Mouse (Mus musculus): ENCODE data around the gene Gm49369. TPM values are rescaled to one million over a fixed set of nuclear protein-coding genes. Genes with fewer than 3 reads are reported as not detected.

Gm49369 gene
- polyA plus RNA-seq, 1 experiment, result not detected

DNA sequence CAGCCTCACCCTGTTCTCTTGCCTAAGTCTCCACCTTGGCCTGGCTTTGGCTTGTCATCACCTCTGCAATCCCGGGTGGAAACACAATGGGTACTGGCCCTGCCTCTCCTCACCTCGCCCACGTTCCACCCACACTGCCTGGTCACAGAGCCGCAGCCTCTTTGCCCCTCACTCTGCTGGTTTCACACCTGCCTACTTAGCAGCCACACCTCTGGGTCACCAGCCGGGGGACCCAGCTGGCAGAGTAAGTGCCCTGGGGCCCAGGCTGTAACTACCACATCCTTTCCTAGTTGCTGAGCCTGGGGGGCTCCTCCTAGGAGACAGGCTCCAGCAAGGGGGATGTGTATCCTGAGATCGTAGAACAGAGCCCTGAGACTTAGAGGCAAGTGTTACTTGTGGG is 3.3 kb downstream of the Gm49369 start:
- H3K27ac ChIP-seq (ENCODE audit: insufficient read depth, low read depth, low read length), result no peak overlapping the region

DNA sequence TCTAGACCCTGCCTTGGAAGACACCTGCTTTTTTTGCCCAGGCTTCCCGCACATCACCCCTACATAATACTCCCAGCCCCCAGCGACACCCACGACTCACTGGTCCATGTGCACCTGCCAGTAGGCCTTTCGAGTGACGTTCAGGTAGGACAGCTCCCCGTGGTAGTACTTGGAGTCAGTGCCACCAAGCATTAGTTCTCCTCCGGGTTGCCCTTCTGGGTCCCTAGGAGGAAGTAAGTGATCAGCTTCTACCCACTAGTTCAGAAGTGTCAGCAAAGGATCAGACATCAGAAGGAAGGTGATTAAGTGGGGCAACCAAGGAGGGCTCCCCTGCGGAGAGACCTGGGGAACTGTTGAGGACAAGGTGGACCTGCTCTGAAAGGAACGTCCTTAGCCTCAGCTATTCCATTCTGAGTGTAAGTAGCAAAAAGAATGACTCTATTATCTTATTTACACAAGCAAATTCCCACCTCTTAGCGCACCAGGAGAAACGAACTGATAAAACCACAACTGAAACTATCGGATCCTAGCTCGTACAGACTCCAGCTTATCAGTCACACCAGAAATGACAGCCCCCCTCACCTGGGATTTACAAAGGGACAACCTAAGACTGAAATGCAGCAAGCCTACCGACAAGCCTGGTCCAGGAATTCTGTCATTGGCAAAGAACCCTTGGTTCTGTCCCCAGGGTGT is 5.1 kb downstream of the Gm49369 start:
- Histone ChIP-seq H3K27me3 (ENCODE audit: control insufficient read depth, insufficient read depth, low read length) (peaks cover 6% of the 10 kb centered on the region), H3K27ac (ENCODE audit: insufficient read depth, low read depth, low read length) (no peak overlapping the region), H3K4me3 (ENCODE audit: low read depth, low read length) (no peak overlapping the region), H3K4me1 (ENCODE audit: control insufficient read depth, insufficient read depth, insufficient read length, low read length) (no peaks in the 10 kb centered on the region), H3K36me3 (ENCODE audit: control insufficient read depth, insufficient read depth, low read length) (peaks cover 71% of the 10 kb centered on the region)
- 59% methylated on average over 14 of the region's 14 CpGs for WGBS
- TF ChIP-seq CTCF (IDR thresholded peaks at IDR 0.05; ENCODE audit: extremely low read depth, insufficient read length, insufficient replicate concordance, low read depth, low read length), result no peak
- TF ChIP-seq POLR2A (IDR thresholded peaks at IDR 0.05; ENCODE audit: low read depth, low read length), result no peak

More for the DNA sequence above, 3.3 kb downstream of the Gm49369 start:
- Histone ChIP-seq H3K36me3 (ENCODE audit: control insufficient read depth, insufficient read depth, low read length) (peaks cover 89% of the 10 kb centered on the region), H3K4me1 (ENCODE audit: control insufficient read depth, insufficient read depth, insufficient read length, low read length) (no peaks in the 10 kb centered on the region), H3K27me3 (ENCODE audit: control insufficient read depth, insufficient read depth, low read length) (no peaks in the 10 kb centered on the region), H3K4me3 (ENCODE audit: low read depth, low read length) (no peak overlapping the region)
- WGBS, result 83% methylated on average over 6 of the region's 6 CpGs
- TF ChIP-seq POLR2A (IDR thresholded peaks at IDR 0.05; ENCODE audit: low read depth, low read length) (no peak), CTCF (IDR thresholded peaks at IDR 0.05; ENCODE audit: extremely low read depth, insufficient read length, insufficient replicate concordance, low read depth, low read length) (no peak)

DNA sequence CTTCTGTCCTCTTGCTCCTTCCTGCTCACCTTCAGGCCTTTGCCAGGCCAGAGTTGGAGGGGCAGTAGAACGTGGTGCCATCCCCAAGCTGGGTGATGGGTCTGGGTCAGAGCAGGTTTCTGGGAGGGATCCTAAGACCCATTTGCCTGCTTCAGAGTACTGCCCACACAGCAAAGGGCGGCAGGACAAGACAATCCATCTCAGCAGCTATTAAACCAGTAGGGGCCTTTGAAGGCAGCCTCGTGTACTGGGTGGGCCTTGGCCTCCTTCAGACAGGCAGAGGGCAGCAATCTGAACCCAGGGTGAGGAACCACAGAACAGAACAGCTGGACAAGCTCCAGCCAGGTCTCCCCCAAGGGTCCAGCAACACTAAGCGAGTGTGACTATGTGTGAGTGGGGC is 6.4 kb downstream of the Gm49369 start:
- Histone ChIP-seq H3K27me3 (ENCODE audit: control insufficient read depth, insufficient read depth, low read length) (peaks cover 15% of the 10 kb centered on the region), H3K36me3 (ENCODE audit: control insufficient read depth, insufficient read depth, low read length) (peaks cover 58% of the 10 kb centered on the region), H3K27ac (ENCODE audit: insufficient read depth, low read depth, low read length) (no peak overlapping the region), H3K4me3 (ENCODE audit: low read depth, low read length) (no peak overlapping the region), H3K4me1 (ENCODE audit: control insufficient read depth, insufficient read depth, insufficient read length, low read length) (no peaks in the 10 kb centered on the region)
- no peak for TF ChIP-seq CTCF (IDR thresholded peaks at IDR 0.05; ENCODE audit: extremely low read depth, insufficient read length, insufficient replicate concordance, low read depth, low read length)
- TF ChIP-seq POLR2A (IDR thresholded peaks at IDR 0.05; ENCODE audit: low read depth, low read length), result no peak
- 85% methylated on average over 4 of the region's 4 CpGs for WGBS

DNA sequence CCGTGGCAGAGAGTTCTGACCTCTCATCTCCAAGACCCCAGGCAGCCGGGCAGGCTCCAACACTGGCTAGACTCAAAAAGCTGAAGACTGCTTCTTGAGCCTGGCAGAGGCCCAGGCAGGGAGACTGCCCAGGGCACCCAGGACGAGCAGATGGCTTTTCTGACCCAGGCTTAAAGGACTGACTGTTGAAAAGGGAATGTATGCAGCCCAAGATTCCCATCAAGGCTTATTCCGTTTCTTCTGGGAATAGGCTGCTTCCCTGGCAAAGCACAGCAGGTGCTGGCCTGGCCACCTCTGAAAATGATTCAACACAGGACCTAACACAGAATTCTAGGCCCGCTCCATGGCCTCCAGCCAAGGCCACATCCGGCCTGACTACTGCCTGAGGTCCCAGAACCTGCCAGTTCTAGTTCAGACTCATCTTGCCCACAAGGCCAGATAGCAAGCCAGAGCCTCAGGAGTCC is 7.2 kb downstream of the Gm49369 start:
- no peaks in the 10 kb centered on the region for H3K4me1 ChIP-seq (ENCODE audit: control insufficient read depth, insufficient read depth, insufficient read length, low read length)
- peaks cover 51% of the 10 kb centered on the region for H3K36me3 ChIP-seq (ENCODE audit: control insufficient read depth, insufficient read depth, low read length)
- TF ChIP-seq CTCF (IDR thresholded peaks at IDR 0.05; ENCODE audit: extremely low read depth, insufficient read length, insufficient replicate concordance, low read depth, low read length), result no peak
- TF ChIP-seq POLR2A (IDR thresholded peaks at IDR 0.05; ENCODE audit: low read depth, low read length), result no peak
- H3K4me3 ChIP-seq (ENCODE audit: low read depth, low read length), result no peak overlapping the region
- H3K27me3 ChIP-seq (ENCODE audit: control insufficient read depth, insufficient read depth, low read length), result peaks cover 15% of the 10 kb centered on the region
- WGBS, result 70% methylated on average over 6 of the region's 6 CpGs
- no peak overlapping the region for H3K27ac ChIP-seq (ENCODE audit: insufficient read depth, low read depth, low read length)

DNA sequence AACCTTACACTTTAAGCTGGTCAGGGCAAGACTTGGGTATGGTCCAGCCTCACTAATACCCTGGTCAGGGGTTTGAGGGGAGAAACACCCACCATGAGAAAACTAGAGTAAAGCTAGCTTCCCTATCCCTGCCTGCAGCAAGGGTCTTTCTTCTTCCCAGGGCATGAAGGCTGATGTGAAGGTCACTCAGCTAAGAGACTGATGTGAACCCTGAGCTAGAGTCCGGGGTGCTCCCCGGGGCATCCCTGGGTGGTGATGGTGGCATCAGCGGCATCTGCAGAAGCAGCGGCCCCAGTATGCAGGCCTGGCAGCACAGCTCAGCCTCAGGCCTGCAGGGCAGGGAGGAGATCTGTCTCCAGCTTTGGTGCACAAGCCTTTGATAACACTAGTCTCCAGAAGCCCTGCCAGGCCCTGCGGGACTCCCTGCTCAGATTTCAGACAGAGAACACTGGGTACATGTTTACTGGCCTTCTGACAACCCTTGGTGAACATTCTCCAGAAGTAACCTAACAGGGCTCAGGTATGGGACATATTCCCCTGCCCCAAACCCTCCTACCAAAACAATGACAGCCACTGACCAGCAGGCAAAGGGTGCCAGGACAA is 8.0 kb downstream of the Gm49369 start:
- Histone ChIP-seq H3K4me1 (ENCODE audit: control insufficient read depth, insufficient read depth, insufficient read length, low read length) (no peaks in the 10 kb centered on the region), H3K27ac (ENCODE audit: insufficient read depth, low read depth, low read length) (no peak overlapping the region), H3K36me3 (ENCODE audit: control insufficient read depth, insufficient read depth, low read length) (peaks cover 43% of the 10 kb centered on the region), H3K27me3 (ENCODE audit: control insufficient read depth, insufficient read depth, low read length) (peaks cover 15% of the 10 kb centered on the region), H3K4me3 (ENCODE audit: low read depth, low read length) (no peak overlapping the region)
- WGBS, result 87% methylated on average over 5 of the region's 5 CpGs
- TF ChIP-seq POLR2A (IDR thresholded peaks at IDR 0.05; ENCODE audit: low read depth, low read length) (no peak), CTCF (IDR thresholded peaks at IDR 0.05; ENCODE audit: extremely low read depth, insufficient read length, insufficient replicate concordance, low read depth, low read length) (no peak)

DNA sequence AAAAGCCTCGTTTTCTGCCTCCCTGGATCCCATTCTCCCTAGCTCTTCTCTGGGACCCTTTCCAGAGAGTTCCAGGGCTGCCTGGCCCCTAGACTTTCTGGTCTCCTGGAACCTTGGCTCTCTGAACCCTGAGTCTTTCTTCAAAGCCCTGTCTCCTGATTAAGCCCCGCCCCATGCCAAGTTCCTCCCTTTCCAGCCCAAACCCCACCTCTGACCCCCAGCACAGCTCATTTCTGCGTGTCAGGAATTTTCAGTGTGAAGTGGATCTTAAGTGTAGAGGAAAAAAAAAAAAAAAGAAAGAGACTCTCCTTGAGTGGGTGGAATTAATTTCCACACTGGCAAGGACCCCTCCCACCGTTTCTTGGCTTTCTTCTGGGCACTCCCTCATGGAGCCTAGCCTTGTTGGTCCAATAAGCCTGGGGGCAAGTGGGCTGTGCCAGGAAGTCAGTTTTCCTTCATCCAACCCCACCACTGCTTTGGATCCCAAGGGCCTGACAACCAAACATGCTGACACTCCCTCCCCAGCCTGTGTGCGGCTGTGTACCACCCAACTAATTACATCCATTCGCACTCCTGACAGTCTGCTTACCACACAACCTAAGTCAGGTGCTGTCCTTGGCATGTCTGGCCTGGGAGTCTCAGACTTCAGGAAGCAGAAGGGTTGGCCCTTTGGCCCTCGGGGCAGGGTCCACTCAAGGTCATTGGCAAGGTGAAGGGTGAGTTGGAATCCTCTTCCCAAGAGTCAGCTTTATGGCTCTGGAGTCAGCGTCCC is 8.6 kb downstream of the Gm49369 start, which contains the start of gene Ifitm10:
Ifitm10 (minus strand) TSS at position 113 of the 772 bp plus-strand sequence.
- Histone ChIP-seq H3K36me3 (ENCODE audit: control insufficient read depth, insufficient read depth, low read length) (peaks cover 36% of the 10 kb centered on the region), H3K27me3 (ENCODE audit: control insufficient read depth, insufficient read depth, low read length) (peaks cover 15% of the 10 kb centered on the region), H3K27ac (ENCODE audit: insufficient read depth, low read depth, low read length) (no peak within 1 kb of the TSS), H3K4me3 (ENCODE audit: low read depth, low read length) (no peak within 1 kb of the TSS), H3K4me1 (ENCODE audit: control insufficient read depth, insufficient read depth, insufficient read length, low read length) (no peaks in the 10 kb centered on the region)
- TF ChIP-seq CTCF (IDR thresholded peaks at IDR 0.05; ENCODE audit: extremely low read depth, insufficient read length, insufficient replicate concordance, low read depth, low read length), result no peak
- no peak for TF ChIP-seq POLR2A (IDR thresholded peaks at IDR 0.05; ENCODE audit: low read depth, low read length)
- 77% methylated on average over 8 of the region's 8 CpGs for WGBS

DNA sequence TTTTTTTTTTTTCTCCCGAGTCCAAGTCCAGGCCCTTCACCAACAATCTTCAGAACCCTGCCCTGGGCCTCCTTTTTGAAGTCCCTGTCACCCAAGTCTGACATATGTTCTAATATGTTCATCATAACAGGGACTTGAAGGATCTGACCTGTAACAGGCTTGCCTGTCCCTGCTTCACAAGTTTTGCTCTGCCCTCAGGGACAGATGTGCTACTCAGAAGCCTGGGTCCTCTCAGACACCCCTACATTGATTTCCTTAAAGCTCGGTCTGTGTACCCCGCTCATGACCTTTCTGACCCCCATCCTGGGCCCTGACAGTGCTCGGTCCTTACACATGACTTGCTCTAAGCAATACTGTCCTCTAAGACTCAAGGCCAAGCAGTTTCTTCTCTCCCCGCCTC is 9.4 kb downstream of the Gm49369 start:
- Histone ChIP-seq H3K27ac (ENCODE audit: insufficient read depth, low read depth, low read length) (no peak overlapping the region), H3K36me3 (ENCODE audit: control insufficient read depth, insufficient read depth, low read length) (peaks cover 29% of the 10 kb centered on the region), H3K4me1 (ENCODE audit: control insufficient read depth, insufficient read depth, insufficient read length, low read length) (no peaks in the 10 kb centered on the region), H3K4me3 (ENCODE audit: low read depth, low read length) (no peak overlapping the region), H3K27me3 (ENCODE audit: control insufficient read depth, insufficient read depth, low read length) (peaks cover 15% of the 10 kb centered on the region)
- TF ChIP-seq POLR2A (IDR thresholded peaks at IDR 0.05; ENCODE audit: low read depth, low read length) (no peak), CTCF (IDR thresholded peaks at IDR 0.05; ENCODE audit: extremely low read depth, insufficient read length, insufficient replicate concordance, low read depth, low read length) (no peak)
- WGBS, result 72% methylated on average over 5 of the region's 5 CpGs
